Mouse (Mus musculus) adrenal gland, adult 8-10 months (tissue): ENCODE measurements around the gene Zkscan14. TPM values are rescaled to one million over a fixed set of nuclear protein-coding genes. Genes with fewer than 3 reads are reported as not detected.

Experiments
- DNase-seq: peaks from one replicate; pipeline ENCODE4 v3.0.0; 2022
- total RNA-seq, 4 experiments: library from RNA; stranded (reverse); gene quantifications; 2 replicates each; pipeline ENCODE4 v1.2.4; 2022

Gene Zkscan14
- total RNA-seq, 4 experiments from 2014 or later = 9.6 to 13.8 (median 11.9) TPM

DNA sequence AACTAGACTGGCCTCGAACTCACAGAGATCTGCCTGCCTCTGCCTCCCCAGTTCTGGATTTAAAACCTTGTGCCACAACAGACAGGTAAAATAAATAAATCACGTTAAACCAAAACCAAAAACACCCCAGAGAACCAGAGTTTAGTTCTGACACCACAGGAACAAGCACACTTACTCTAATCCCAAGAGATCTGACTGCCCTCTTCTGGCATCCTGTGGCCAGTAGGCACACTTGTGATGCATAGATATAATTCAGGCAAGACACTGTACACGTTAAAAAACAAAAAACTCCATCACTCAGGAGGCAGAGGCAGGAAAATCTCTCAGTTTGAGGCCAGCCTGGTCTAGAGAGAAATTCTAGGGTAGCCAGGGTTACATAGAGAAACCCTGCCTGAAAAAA lies 778 bp upstream of the Zkscan14 start:
- no peak for DNase-seq

DNA sequence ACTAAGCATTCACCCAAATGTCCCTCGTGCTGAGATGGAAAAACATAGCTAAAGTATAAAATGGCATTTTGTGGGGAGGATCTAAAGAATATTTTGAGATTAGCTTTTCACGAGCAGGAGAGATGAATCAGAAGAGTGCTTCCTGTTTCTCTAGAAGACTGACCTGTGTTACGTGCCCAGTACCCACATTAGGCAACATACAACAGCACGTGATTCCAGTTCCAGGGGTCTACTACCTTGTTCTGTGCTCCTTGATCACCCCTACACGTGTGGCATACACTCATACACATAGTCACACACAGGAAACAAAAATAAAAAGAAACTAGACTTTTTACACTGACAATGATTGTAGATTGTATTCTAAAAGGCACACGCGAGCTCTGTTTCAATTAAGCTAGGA lies 1.3 kb downstream of the Zkscan14 start:
- DNase-seq = no peak

DNA sequence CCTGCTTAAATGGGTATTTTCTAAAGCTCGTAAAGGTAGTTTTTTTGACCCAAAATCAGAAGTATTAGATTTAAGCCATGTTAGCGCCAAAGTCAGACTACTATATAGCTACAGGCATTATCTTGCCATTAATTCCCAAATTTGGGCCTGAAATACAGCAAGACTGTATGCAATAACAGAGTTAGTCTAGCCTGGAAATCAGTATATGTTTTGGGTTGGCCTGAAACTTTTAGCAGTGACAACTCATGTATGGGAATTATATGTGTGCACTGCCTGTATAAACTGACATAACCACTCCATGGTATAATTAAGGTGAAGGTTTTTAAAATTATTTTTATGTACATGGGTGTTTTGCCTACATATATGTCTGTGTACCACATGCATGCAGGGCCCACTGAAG lies 9.7 kb downstream of the Zkscan14 start, which contains the start of gene Atp5j2:
Gene Atp5j2, minus strand, starts transcription at position 101 of the 400 bp plus-strand sequence.
- DNase-seq = no peak

DNA sequence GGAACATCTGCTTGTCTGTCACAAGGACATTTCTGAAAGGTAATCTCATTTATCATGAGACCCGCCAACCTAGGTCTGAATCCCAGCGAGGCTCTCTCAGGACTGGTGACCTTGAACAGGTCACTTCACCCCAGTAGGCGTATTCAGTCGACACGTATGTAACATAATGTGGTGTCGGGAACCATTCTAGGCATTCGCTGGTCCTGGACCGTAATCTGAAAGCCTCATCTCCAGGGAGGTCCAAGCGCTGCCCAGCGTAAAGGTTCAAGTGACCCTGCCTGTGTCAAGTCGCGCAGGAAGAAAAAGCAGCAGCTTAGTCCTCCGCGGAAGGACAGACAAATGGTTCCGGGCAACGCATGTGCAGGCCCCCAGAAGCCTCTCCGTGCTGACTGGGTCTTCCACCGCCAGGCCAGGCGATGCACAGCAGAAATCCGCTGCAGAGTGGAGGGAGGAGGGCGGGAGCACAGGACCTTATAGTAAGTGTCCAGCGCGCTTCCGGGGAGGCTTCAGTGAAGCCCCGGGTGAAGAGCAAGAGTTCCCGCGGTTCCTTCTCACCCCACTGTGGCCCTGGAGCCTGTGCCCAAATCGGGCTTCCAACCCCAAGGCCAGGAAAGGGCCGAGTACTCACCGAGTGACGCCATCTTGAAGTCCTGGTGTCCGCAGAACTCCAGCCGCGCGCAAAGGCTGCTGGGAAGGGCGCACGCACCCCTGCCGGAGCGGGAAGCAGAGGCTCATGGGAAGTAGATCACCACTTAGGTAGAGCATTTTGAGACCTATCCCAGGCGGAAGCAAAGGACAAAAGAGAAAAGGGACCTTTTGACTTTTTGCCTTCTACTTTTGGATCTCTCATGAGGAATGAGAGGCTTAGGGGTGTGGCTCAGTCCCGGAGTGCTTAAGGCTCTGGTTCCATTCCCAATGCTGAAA lies 10.5 kb downstream of the Zkscan14 start:
- peak; percentile 88 for DNase-seq

DNA sequence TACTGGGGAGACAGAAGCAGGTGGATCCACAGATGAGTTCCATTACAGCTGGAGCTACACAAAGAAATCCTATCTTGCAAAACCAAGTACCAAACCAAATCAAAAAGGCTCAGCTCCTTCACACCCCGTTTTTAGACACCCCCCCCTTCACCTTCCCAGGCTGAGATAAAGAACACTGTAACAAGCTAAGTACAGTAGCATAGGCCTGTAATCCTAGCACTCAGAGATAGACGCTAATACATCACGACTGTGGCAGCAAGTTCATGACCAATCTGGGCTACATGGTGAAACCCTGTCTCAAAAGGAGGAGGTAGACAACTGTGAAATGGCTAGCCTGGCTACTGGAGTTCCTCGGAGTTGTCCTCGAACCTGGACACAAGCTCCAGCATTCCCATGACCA lies 11.3 kb downstream of the Zkscan14 start:
- DNase-seq = no peak

DNA sequence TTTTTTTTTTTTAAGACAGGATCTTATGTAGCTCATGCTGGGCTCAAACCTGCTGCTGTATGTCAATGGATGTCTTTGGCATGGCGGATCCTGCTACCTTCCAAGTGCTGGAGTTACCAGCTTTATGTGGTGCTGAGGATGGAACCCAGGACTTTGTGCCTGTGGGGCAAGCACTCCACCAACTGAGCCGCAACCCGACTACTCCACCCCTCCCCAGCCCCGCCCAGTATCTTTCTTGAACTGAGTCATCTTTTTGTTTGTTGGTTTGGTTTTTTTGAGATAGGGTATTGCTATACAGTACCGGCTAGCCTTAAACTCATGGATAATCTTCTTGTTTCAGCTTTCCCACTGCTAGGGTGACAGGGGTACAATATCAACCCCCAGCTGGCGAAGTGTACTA lies 12.3 kb downstream of the Zkscan14 start:
- no peak for DNase-seq

DNA sequence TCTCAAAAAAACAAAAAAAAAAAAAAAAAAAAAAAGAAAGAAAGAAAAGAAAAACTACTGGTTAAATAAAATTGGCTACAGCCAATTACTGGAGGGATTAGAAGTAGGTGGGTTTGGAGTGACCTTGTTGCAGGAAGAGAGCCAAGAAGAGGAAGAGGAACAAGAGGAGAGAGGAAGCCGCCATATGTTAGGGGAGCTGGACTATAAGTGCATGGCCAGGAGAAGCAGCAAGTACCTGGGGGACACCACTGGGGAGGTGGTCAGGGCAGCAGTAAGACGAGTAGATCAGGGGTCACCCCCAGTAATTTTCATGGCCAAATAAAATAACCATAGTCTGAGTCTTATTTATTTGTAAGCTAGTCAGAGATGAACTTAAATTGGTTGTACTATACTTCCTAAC lies 16.4 kb downstream of the Zkscan14 start:
- DNase-seq = no peak

DNA sequence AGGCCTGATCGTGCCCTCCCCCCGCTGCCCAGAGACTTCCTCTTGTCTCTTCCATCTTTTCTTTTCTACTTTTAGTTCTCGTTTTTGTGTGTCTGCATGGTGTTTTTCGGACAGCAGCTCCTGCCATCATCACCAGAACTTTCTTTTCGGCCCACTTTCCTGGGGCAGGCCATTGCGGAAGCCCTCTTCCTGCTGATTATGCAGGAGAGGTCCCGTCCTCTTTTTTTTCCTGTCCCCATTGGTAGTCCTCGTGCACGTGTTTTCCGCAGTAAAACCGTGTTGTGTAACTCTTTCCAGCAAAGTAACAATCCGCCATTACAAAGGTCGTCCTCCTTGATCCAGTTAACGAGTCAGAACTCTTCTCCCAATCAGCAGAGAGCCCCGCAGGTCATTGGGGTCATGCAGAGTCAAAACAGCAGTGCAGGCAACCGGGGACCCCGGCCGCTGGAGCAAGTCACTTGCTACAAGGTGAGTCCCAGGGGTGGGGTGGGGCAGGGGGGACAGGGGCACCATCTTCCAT lies 23.1 kb downstream of the Zkscan14 start:
- no peak for DNase-seq

DNA sequence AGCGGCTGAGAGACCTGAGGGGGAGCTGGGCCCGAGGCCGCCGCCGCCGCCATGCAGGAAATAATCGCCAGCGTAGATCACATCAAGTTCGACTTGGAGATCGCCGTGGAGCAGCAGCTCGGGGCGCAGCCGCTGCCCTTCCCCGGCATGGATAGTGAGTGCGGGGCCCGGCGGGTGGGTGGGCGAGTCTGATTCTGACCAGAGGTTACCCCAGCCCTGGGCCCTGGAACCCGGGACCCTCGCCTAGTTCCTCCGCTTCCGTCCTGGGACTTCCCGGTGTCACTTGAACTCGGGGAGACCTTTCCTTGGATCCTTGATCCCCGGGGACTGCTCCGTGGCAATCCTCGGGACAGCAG lies 34.4 kb downstream of the Zkscan14 start:
- DNase-seq = peak; percentile 32

DNA sequence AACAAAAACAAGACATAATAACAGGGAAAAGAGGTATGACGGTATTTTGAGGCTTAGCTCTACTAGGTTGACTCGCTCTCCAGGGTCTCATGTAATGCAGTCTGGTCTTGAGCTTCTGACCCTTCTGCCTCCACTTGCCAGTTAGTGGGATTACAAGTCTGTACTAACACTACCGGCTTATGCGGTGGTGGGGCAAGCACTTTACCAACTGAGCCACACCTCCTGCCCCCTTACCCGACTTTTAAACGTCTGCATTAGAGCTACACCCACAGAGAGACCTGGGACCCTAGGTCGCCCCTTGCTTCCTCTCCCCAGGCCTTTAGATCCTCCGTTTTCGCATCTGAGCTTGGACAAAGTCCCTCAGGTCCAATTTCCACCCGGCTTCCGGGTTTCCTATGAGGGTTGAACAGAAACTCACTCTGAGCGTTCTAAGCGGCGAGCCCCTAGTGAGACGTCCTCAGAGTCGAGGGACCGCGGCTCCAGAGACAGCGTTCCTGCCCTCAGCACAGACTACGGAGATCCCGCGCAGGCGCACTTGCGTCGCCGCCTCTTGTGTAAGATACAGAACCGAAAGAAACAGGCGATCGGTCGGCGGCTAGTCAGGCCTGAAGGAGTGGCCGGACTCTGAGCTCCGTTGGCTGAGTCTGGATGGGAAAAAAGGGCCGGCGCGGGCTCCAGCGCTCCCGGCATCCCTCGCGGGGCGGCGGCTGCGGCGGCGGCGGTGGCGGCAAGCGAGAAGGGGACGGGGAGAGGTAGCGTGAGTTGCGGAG lies 34.9 kb downstream of the Zkscan14 start, which contains the start of the genes Ptcd1 and Cpsf4:
Gene Ptcd1, minus strand, starts transcription at position 573 of the 770 bp plus-strand sequence.
Gene Cpsf4, plus strand, starts transcription at position 678 of the 770 bp plus-strand sequence.
- peak; percentile 98 for DNase-seq

DNA sequence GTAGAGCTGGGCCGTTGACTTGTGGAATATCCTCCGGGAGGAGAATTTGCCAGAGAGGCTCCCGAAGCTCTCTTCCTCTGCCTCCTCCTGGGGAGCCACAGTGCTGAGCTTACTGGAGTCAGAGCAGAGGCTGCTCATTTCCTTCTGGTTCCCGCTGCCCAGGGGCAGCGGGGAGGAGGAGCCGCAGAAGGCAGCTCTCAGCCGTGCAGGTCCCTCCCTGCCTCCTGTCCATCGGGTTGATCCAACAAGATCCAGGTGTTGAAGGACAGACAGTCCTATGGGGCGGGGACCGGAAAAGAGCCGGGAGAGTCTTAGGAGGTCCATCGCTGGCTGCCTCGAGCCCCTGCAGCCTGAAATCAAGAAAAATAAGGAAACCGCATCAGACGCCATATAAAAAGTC lies 36.5 kb downstream of the Zkscan14 start:
- DNase-seq = no peak

DNA sequence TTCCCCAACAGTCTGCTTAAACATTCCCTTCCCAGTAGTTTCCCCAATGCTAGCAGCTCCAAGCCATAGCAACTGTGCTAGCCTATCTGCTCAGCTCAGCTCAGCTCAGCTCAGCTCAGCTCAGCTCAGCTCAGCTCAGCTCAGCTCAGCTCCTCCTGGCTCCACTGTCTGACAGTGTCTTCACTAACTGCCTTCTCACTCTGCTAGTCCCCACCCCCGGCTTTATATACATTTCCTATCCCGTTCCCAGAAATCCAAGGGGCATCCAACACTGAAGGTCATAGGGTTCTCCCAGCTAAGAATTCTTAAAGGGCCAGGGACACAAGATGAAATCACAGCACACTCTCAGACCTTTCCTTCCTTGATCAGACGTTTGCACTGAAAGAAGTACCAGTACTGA lies 37.0 kb downstream of the Zkscan14 start:
- no peak for DNase-seq

DNA sequence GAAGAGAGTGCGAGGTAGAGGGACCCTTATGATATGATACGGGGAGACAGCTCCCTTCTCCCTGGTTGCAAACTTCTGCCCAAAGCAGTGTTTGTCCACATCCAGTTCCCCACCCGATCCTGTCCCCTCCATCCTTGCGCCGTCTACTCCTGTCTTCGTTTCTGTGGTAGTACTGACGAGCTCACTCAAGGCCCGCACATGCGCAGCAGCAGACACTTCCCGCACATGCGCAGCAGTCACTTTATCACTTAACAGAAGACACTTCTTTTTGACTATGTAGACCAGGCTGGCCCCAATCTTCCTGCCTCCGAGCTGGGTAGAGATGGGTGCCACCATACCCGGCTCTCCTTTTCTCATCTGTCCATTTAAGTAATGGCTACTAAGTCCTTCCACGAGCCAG lies 40.3 kb downstream of the Zkscan14 start:
- no peak for DNase-seq

DNA sequence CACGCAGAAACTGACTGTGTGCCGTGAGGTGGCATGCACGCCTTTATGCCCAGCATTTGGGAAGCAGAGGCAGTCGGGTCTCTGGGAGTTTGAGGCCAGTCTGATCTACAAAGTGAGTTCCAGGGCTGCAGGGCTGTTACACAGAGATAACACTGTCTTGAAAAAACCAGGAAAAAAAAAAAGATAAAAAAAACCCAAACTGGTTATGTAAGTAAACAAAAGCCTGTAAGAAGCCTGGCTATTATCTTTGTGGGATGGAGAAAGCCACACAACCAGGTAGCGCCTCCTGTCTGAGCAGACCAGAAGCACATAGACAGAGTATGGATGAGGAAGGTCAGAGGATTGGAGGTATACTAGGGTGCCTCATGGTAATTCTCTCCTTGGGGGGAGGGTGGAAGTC lies 49.0 kb downstream of the Zkscan14 start:
- no peak for DNase-seq

DNA sequence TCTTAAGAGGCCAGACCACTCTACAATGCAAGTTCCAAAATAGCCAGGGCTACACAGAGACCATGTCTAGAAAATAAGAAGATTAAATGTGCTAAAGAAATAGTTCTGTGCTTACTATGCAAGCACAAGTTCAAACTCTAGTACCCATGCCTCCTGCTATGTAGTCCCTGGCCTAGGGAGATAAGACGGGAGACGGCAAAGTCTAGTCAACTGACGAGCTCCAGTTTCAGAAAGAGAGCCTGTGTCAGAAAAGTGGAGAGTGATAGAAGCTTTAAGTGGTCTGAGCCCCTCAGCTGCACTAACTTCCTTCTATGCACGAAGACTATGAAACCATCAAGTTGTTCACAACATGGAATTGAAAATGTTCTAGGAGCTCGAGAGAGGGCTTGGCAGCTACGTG lies 52.4 kb downstream of the Zkscan14 start:
- no peak for DNase-seq

DNA sequence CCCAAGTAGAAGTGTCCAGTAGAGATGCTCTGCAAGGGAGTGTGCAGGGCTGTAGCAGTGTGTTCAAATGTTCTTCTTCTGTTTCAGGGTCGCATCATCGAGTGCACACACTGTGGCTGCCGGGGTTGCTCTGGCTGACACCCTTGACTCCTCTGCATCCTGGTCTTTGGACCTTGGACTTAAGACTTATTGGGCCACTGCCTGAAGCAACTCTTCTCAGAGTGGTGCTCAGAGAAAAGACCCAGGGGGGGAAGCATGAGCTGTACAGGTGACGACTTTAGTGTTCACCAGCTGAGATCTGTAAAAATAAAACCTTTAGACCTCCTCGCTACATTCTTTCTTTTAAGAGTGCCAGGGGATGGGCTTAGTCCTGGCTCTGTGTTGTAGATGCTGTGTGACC lies 53.9 kb downstream of the Zkscan14 start:
- no peak for DNase-seq

Other genes with a start within 250 kb of the Zkscan14 start
- gene Smurf1, start 236.0 kb downstream of the Zkscan14 start, total RNA-seq = 10 to 100 TPM; 20.3 to 25.8 (median 22.7) TPM
- not detected for gene Gm4871, start 169.1 kb downstream of the Zkscan14 start, total RNA-seq
- gene 1700018F24Rik, start 158.9 kb downstream of the Zkscan14 start, total RNA-seq = not detected
- 100 to 1,000 TPM; 127 to 148 (median 140) TPM for gene Arpc1a, start 118.0 kb downstream of the Zkscan14 start, total RNA-seq
- gene Kpna7, start 117.8 kb downstream of the Zkscan14 start, total RNA-seq = not detected
- gene Arpc1b, start 87.7 kb downstream of the Zkscan14 start, total RNA-seq = 100 to 1,000 TPM; 185 to 202 (median 191) TPM
- 10 to 100 TPM; 60.2 to 98.3 (median 79.4) TPM for gene Pdap1, start 61.6 kb downstream of the Zkscan14 start, total RNA-seq
- gene Bud31, start 61.5 kb downstream of the Zkscan14 start, total RNA-seq = 10 to 100 TPM; 93.0 to 98.7 (median 95.5) TPM
- 10 to 100 TPM; 29.0 to 30.6 (median 29.9) TPM for gene Ptcd1, start 34.8 kb downstream of the Zkscan14 start, total RNA-seq
- 10 to 100 TPM; 18.7 to 22.3 (median 20.5) TPM for gene Cpsf4, start 34.7 kb downstream of the Zkscan14 start, total RNA-seq
- 100 to 1,000 TPM; 319 to 686 (median 419) TPM for gene Atp5j2, start 9.8 kb downstream of the Zkscan14 start, total RNA-seq
- gene Zkscan5, start 2.7 kb upstream of the Zkscan14 start, total RNA-seq = 10 to 100 TPM; 11.0 to 14.5 (median 12.8) TPM
- gene Zfp655, start 29.8 kb upstream of the Zkscan14 start, total RNA-seq = 10 to 100 TPM; 54.1 to 71.1 (median 61.4) TPM
- 10 to 100 TPM; 18.7 to 23.7 (median 22.3) TPM for gene Zscan25, start 78.6 kb upstream of the Zkscan14 start, total RNA-seq
- gene Cyp3a57, start 143.4 kb upstream of the Zkscan14 start, total RNA-seq = under 1 TPM in 3 of 4 experiments, not detected in 1; 0.13 to 0.34 (median 0.17) TPM